Mouse (Mus musculus) erythroblast, embryonic 14.5 days (primary cell): Measurements from ENCODE around the gene Rbm38. TPM values are rescaled to one million over a fixed set of nuclear protein-coding genes. Genes with fewer than 3 reads are reported as not detected.

Source experiments
- H3K27me3 ChIP-seq: 2 replicates; pipeline ENCODE4 v1.6.1; 2012; ENCODE audit warnings: inconsistent platforms; ENCODE audit not compliant: control insufficient read depth
- H3K36me3 ChIP-seq: 2 replicates; pipeline ENCODE4 v1.6.1; 2012; ENCODE audit warnings: mild to moderate bottlenecking, inconsistent platforms; ENCODE audit not compliant: control insufficient read depth
- H3K4me1 ChIP-seq: 2 replicates; pipeline ENCODE4 v1.6.1; 2012; ENCODE audit warnings: inconsistent platforms; ENCODE audit not compliant: control insufficient read depth
- H3K4me3 ChIP-seq: replicated peaks from 2 replicates; pipeline ENCODE3; 2012; ENCODE audit warnings: moderate library complexity, mild to moderate bottlenecking, inconsistent platforms
- H3K9me3 ChIP-seq: 2 replicates; pipeline ENCODE4 v1.6.1; 2012; ENCODE audit warnings: low read length, inconsistent platforms, mixed read lengths; ENCODE audit not compliant: control insufficient read depth
- GATA1 ChIP-seq: IDR thresholded peaks from 2 replicates; pipeline ENCODE4 v1.6.1; 2012; ENCODE audit warnings: low read length, inconsistent platforms, mixed read lengths
- TAL1 ChIP-seq: IDR thresholded peaks from 3 replicates; pipeline ENCODE4 v1.6.1; 2012; ENCODE audit warnings: low read length, inconsistent platforms, mixed read lengths
- polyA plus RNA-seq: library from polyadenylated mRNA; stranded (reverse); fragments of >175 nt; gene quantifications from 2 replicates; pipeline ENCODE4 v1.2.3, GENCODE M21; 2012

Gene Rbm38
- polyA plus RNA-seq, 1 experiment = 548 TPM

DNA sequence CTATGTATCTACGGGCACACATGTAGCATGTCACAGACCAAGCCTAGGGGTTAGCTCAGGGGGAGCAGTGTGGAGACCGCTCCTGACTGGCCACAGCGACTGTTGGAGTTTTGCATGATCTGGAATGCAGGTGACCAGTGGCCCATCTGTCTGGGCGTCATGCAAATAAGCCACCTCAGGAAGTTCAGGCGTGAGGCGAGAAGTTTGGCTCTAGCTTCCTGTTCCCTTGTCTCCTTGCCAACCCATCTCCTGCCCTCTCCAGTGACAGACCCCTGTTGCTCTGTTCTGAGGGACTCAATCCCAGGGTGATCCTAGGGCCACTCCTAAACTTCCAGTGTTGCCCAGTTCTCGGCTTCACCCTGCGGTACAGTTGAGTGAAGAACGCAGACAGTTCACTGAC is 40.2 kb downstream of the Rbm38 start:
- no peaks in the 10 kb centered on the region for H3K9me3 ChIP-seq
- no peak overlapping the region for H3K4me3 ChIP-seq
- no peaks in the 10 kb centered on the region; the same call in 1 of the 2 replicates for H3K27me3 ChIP-seq
- peaks cover 54% of the 10 kb centered on the region for H3K4me1 ChIP-seq
- no peaks in the 10 kb centered on the region for H3K36me3 ChIP-seq
- TF ChIP-seq GATA1 (no peak), TAL1 (no peak)

DNA sequence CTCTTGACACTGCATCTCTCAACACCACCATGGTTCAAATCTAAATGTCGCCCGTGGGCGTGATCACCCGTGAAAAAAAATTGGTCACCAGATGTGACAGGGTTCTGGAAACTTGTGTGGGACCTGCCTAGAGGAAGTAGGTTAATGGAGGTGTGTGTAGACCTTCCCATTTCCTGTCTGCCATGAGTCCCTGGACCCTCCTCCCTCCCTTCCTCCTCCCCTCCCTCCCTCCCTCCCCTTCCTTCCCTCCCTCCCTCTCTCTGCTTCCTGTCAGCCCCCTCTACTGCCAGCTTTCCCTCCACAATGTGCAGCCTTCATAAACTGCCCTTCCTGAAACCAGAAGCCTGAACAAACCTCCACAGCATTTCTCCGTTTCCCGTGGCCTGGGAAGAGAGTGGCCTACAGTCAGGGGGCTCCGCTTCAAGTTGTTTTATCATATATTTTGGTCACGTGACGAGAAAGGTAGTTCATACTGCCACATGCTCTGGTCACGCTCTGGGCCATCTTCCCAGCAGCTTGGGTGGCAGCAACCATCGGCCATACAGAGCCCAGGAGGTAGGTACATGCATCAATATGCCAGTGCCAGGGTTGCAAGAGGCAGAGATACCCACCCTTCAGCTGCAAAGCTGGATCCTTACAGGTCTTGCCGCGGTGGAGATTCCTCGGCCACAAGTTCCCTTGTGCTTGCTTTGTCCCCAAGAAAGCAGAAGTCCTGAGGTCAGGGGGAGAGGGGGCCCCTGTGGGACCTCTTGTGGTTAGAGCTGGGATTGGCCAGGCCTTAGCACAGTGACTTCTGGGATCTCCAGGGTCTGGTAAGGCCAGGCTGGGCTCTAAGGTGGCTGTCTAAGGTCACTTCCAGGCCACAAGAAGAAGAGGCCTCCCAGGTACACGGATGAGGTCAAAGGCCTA is 41.4 kb downstream of the Rbm38 start:
- TF ChIP-seq TAL1 (no peak), GATA1 (no peak)
- Histone ChIP-seq H3K9me3 (no peaks in the 10 kb centered on the region; the same call in 1 of the 2 replicates), H3K27me3 (no peaks in the 10 kb centered on the region; the same call in 1 of the 2 replicates), H3K4me1 (peaks cover 43% of the 10 kb centered on the region), H3K36me3 (no peaks in the 10 kb centered on the region), H3K4me3 (no peak overlapping the region)

DNA sequence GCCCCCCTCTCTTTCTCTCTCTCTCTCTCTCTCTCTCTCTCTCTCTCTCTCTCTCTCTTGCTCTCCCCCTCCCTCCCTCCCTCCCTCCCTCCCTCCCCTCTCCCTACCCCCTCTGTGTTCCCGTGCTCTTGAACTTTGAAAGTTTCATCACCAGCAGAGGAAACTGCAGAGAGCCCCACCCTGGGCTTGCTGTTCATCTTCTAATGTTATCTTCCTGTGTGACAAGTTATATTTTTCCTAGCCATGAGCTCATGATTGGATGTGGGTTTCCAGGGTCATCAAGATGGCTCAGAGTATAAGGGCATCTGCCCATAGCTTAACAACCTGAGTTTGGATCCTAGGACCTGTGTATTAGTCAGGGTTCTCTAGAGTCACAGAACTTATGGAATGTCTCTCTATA is 42.9 kb downstream of the Rbm38 start:
- no peak overlapping the region for H3K4me3 ChIP-seq
- TF ChIP-seq GATA1 = no peak
- no peaks in the 10 kb centered on the region; the same call in 1 of the 2 replicates for H3K27me3 ChIP-seq
- H3K4me1 ChIP-seq = peaks cover 27% of the 10 kb centered on the region
- H3K36me3 ChIP-seq = no peaks in the 10 kb centered on the region
- peaks cover 6% of the 10 kb centered on the region for H3K9me3 ChIP-seq

DNA sequence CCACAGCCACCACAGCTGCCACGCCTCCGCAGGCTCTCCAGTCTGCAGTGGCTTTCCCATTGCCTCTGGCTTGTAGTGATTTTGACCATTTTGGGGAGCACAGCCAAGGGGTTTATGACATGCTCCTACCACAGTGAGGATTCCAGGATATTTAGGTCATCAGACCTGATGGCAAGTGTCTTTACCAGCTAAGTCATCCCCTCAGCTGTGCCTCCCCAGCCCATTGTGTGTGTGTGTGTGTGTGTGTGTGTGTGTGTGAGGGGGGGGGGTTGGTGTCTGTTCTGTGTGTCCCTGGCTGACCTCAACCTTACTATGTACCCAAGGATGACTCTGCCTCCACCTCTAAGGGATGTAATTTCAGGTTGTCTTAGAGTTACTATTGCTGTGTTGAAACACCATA is 44.6 kb downstream of the Rbm38 start:
- no peaks in the 10 kb centered on the region for H3K36me3 ChIP-seq
- peaks cover 11% of the 10 kb centered on the region for H3K9me3 ChIP-seq
- H3K4me1 ChIP-seq = peaks cover 22% of the 10 kb centered on the region
- no peak overlapping the region for H3K4me3 ChIP-seq
- H3K27me3 ChIP-seq = no peaks in the 10 kb centered on the region; the same call in 1 of the 2 replicates
- TF ChIP-seq GATA1 (no peak), TAL1 (no peak)

DNA sequence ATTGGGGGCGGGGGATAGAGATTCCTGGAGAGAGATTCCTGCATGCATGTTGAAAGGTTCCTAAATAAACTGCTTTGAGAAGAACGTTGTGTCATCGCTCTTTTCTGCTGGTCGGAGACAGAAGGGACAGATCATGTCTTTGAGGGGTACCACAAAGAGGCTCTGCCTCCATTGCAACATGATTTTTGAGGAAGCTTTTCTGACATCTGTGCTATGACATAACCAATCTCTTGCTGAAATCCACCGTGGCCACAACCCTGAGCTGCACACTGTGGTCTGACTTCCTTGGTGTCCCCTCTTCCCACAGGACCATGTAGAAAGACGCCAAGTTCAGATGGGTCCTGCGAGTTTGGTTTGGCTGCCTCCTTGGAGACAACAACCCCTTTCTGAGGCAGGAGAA is 52.6 kb downstream of the Rbm38 start:
- Histone ChIP-seq H3K9me3 (peaks cover 13% of the 10 kb centered on the region), H3K4me3 (no peak overlapping the region), H3K27me3 (no peaks in the 10 kb centered on the region), H3K36me3 (no peaks in the 10 kb centered on the region), H3K4me1 (peaks cover 3% of the 10 kb centered on the region)
- TF ChIP-seq GATA1 = no peak

DNA sequence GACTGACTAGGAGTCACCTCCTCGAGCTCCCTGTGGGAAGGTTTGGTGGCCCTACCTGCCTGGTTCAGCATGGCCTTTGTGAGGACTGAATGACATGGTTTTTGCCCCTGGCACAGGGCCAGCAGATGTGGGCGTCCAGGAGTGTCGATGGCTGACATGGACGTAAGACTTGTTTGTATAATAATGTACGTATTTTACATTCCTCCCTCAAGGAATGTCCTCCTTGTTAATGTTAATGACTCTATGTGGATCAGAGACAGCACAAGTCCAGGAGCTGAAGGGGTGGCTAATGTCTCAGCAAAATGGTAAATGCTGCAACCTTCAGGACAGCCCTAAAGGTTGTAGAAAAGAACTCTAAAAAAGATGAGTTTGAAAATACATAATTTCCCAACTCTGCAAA is 53.4 kb downstream of the Rbm38 start:
- Histone ChIP-seq H3K4me1 (peaks cover 3% of the 10 kb centered on the region), H3K36me3 (no peaks in the 10 kb centered on the region), H3K4me3 (no peak overlapping the region), H3K27me3 (no peaks in the 10 kb centered on the region), H3K9me3 (peaks cover 6% of the 10 kb centered on the region)
- TF ChIP-seq GATA1 (no peak), TAL1 (no peak)

DNA sequence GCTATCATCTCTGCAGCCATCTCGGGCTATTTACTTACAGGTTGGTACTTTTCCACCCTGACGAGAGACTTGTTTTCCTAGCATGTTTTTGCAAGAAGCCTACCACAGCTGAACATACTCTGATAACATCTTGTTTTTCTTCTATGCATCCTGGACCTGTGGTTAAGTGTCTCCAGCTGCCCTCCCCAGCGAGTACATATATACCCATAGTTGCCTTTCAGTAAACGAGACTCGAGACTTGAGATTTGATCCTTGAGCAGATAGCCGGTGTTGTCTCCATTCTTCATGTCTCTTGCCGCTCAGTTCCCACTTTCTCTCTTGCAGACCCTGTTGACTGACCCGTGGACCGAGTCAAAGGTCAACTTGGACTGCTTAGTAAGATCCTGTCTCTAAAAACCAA is 56.6 kb downstream of the Rbm38 start:
- Histone ChIP-seq H3K4me3 (no peak overlapping the region), H3K36me3 (no peaks in the 10 kb centered on the region), H3K4me1 (peaks cover 21% of the 10 kb centered on the region), H3K27me3 (peaks cover 2% of the 10 kb centered on the region; the same call in 1 of the 2 replicates), H3K9me3 (peaks cover 5% of the 10 kb centered on the region; the same call in 1 of the 2 replicates)
- TF ChIP-seq TAL1 (no peak), GATA1 (no peak)

DNA sequence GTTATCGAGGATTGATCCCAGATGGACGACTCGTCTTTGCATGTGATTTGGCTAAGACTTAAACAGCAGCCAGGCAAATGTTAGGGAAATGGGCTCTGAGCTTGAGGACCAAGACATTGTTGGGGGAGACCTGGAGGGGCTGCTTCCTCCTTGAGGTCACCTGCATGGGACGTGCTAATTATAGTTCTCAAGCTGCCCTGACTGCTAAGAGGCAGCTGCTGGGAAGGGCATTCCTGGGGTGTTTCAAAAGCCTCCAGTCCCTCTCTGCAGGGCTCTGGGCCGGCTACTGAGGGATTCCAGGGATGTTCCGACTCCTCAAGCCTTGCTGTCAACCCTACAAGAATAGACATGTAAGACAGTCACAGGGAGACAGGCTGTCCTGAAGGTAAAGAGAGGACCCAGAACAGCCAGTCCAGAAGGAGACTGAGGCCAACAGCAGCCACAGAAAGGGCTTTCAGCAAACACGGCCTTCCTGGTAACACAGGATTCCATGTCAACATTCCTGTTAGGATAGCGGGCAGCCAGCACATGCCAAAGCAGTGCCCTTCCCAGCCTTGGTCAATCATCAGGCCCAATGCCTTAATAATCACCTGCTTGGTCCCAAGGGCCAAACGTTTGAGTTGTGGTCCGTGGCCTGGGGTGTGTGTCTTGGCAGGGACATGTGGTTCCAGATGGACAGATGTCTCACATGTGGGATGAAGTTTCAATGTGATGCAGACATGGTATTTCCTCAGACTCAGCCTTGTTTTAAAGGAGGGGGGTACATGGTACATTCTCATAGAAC is 59.7 kb downstream of the Rbm38 start:
- Histone ChIP-seq H3K27me3 (peaks cover 2% of the 10 kb centered on the region; the same call in 1 of the 2 replicates), H3K9me3 (no peaks in the 10 kb centered on the region), H3K4me3 (no peak overlapping the region), H3K36me3 (no peaks in the 10 kb centered on the region), H3K4me1 (peaks cover 36% of the 10 kb centered on the region)
- TF ChIP-seq GATA1 (no peak), TAL1 (no peak)

DNA sequence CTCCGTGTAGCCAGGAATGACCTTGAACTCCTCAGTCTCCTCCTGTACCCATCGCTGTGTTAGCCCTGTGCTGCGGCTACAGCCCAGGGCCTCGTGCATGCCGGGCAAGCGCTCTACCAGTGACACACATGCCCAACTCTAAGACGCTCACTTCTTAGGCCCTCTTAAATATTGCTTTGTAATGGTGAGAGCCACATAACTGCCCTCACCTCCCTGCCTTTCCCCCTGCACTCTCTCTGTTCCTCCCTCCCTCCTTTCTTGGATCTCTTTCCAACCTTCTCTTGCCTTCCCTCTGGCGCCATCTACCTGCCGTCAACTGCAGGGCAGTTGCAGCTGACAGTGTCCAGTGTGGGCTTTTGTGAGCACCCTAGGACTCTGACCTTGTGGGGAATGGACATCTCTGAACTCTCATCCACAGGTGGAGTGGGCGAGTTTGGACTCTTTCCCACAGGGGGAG is 60.5 kb downstream of the Rbm38 start:
- Histone ChIP-seq H3K27me3 (peaks cover 2% of the 10 kb centered on the region; the same call in 1 of the 2 replicates), H3K4me1 (peaks cover 36% of the 10 kb centered on the region), H3K9me3 (no peaks in the 10 kb centered on the region), H3K36me3 (no peaks in the 10 kb centered on the region), H3K4me3 (no peak overlapping the region)
- TF ChIP-seq GATA1 (no peak), TAL1 (no peak)
